Mouse (Mus musculus): ENCODE measurements around the gene Adcy7. TPM values are rescaled to one million over a fixed set of nuclear protein-coding genes. Genes with fewer than 3 reads are reported as not detected.

Gene Adcy7
- polyA plus RNA-seq, 1 experiment from 2014 or later: 2.1 TPM

DNA sequence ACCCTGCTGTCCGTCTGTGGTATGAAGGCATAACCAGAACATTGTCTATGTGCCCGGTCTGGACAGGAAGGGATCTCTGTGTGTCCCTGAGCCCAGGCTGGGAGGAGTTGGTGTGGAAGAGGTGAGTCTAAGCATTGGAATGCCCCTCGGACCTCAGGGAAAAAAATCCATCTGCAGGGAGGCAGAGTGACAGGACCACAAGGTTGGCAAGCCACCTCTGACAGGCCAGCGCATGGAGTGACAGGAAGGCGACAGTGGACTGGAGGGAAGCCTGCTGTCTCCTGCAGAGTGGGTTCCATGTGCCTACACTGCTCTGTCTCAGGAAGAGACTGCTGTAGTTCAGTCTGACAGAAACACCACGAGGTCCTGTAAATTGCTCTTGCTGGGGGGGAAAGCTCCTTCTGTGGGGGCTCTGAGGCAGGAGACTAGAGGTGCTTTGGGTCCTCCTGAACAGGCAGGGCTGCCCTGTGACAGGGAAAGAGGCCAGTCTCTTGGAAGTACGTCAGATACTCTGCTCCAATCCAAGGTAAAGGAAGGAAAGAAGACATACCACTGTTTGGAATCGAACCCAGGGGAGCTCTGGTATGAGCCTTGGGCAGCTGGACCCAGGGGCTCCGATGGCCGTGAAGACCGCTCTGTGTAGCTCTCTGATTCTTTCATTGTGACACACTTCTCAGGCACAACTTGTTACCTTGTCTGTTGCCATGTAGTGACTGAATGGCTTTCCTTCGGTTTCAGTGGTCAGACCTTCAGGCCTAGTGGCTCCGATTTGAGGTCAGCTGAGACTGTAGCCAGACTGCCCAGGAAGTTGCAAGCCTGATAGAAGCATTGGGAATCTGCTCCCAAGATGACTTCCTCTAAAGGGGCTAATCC lies 11.3 kb downstream of the Adcy7 start:
- H3K9ac ChIP-seq (ENCODE audit: low read length): no peak overlapping the region
- no peaks in the 10 kb centered on the region for H3K27me3 ChIP-seq (ENCODE audit: control insufficient read depth, insufficient read depth, low read length)
- no peaks in the 10 kb centered on the region for H3K9me3 ChIP-seq (ENCODE audit: control insufficient read depth, low read length)
- 89% methylated on average over 13 of the region's 13 CpGs for WGBS
- no peaks in the 10 kb centered on the region for H3K36me3 ChIP-seq (ENCODE audit: control insufficient read depth, insufficient read depth, low read length)
- H3K4me3 ChIP-seq (ENCODE audit: low read depth, low read length): no peak overlapping the region
- DNase-seq (ENCODE audit: low spot score, missing footprints): peak; percentile 82
- ATAC-seq (ENCODE audit: low FRiP score): no peak
- no peaks in the 10 kb centered on the region for H3K4me1 ChIP-seq (ENCODE audit: control insufficient read depth, insufficient read depth, low read length)
- no peak overlapping the region for H3K27ac ChIP-seq (ENCODE audit: low read depth, low read length)
- H3K4me2 ChIP-seq: no peak overlapping the region

DNA sequence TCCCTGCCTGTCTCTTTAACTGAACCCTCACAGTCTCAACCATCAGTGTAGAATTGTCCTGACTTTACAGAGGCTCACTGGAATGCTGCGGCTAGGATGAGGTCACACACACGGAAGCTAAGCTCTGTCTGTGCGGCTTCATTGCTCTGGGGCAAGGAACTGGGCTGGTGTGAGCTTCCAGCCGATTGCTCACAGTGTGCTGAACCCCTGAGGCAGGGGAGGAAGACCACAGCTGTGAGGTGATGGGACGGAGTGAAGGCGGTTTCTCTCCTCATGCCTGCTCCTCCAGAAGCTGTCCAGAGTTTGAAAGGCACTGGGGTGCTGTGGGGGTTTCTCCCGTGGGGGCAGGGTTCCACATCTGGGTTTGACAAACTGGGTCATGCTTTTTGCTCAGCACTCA lies 12.5 kb downstream of the Adcy7 start:
- 64% methylated on average over 7 of the region's 7 CpGs for WGBS
- Histone ChIP-seq H3K4me3 (ENCODE audit: low read depth, low read length) (no peak overlapping the region), H3K9ac (ENCODE audit: low read length) (no peak overlapping the region), H3K4me1 (ENCODE audit: control insufficient read depth, insufficient read depth, low read length) (no peaks in the 10 kb centered on the region), H3K9me3 (ENCODE audit: control insufficient read depth, low read length) (no peaks in the 10 kb centered on the region), H3K27ac (ENCODE audit: low read depth, low read length) (no peak overlapping the region), H3K4me2 (no peak overlapping the region), H3K27me3 (ENCODE audit: control insufficient read depth, insufficient read depth, low read length) (no peaks in the 10 kb centered on the region), H3K36me3 (ENCODE audit: control insufficient read depth, insufficient read depth, low read length) (no peaks in the 10 kb centered on the region)
- no peak for ATAC-seq (ENCODE audit: low FRiP score)
- DNase-seq (ENCODE audit: low spot score, missing footprints): no peak

DNA sequence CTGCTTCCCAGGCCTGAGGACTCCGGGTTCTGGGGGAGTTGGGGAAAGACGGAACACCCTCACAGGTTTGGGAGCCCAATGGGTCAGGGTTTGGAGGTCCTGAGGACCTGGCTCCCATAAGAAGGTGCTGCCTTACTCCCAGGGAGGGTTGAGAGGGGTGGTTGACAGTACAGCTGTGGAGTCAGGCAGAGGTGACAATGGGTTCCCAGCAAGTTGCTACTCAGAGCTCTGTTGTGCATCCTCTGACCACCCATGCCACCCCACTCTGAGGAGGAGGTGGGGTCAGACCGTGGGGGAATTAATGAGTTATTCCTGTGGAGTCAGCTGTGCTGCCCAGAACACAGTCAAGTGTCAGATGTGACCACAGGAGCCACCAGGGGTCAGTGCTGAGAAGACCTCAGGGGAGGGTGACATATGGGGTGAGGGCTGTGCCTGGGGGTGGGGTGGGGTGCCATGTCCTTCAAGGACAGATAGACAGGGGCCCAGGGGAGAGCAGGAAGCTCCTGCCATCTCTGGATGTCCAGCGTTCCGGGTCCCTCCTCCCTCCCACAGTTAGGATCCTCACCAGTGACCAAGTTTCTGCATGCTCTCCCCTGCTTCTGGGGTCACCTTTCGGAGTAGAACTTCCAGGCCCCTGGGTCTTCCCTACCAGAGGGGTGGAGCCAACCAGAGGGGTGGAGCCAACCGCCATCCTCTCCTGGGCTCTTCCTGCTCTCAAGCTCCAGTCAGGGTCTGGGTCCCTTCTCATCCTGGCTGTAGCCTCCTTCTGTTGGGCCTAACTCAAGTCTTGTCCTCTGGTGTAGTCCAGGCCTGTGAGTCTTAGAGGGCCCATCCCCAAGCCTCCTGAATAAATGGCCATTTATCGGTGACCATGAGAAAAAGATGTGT lies 13.5 kb downstream of the Adcy7 start:
- H3K36me3 ChIP-seq (ENCODE audit: control insufficient read depth, insufficient read depth, low read length): no peaks in the 10 kb centered on the region
- H3K4me1 ChIP-seq (ENCODE audit: control insufficient read depth, insufficient read depth, low read length): no peaks in the 10 kb centered on the region
- no peak overlapping the region for H3K4me3 ChIP-seq (ENCODE audit: low read depth, low read length)
- no peaks in the 10 kb centered on the region for H3K27me3 ChIP-seq (ENCODE audit: control insufficient read depth, insufficient read depth, low read length)
- H3K27ac ChIP-seq (ENCODE audit: low read depth, low read length): no peak overlapping the region
- ATAC-seq (ENCODE audit: low FRiP score) (no peak), DNase-seq (ENCODE audit: low spot score, missing footprints) (no peak)
- no peak overlapping the region for H3K4me2 ChIP-seq
- H3K9ac ChIP-seq (ENCODE audit: low read length): no peak overlapping the region
- H3K9me3 ChIP-seq (ENCODE audit: control insufficient read depth, low read length): no peaks in the 10 kb centered on the region
- 80% methylated on average over 8 of the region's 8 CpGs for WGBS

DNA sequence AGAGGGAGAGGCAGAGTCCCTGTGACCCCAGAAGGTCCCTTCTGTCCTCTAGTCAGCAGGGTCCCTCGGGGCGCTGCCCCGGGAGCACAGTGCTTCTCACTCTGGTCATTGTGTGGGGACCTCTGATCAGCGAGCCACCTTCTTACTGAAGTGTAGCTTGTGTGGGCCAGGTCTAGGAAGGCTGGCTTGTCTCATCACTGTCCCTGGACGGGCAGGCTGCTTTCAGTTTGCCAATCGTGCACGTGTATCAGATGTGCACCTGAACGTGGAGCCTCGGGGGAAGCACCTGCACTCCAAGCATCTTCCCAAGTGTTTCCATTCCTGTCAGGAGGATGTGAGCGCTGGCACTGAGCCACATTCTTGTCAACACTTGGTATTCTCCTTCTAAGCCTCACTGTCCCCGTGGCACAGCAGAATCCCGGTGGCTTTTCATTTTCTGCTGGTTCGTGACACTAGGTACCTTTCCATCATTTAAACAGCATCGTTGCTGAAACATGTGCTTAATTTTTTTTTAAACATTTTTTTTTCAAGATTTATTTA lies 14.3 kb downstream of the Adcy7 start:
- H3K9ac ChIP-seq (ENCODE audit: low read length): no peak overlapping the region
- H3K27me3 ChIP-seq (ENCODE audit: control insufficient read depth, insufficient read depth, low read length): no peaks in the 10 kb centered on the region
- WGBS: 90% methylated on average over 14 of the region's 14 CpGs
- H3K4me2 ChIP-seq: no peak overlapping the region
- DNase-seq (ENCODE audit: low spot score, missing footprints) (no peak), ATAC-seq (ENCODE audit: low FRiP score) (no peak)
- no peaks in the 10 kb centered on the region for H3K4me1 ChIP-seq (ENCODE audit: control insufficient read depth, insufficient read depth, low read length)
- no peaks in the 10 kb centered on the region for H3K9me3 ChIP-seq (ENCODE audit: control insufficient read depth, low read length)
- H3K27ac ChIP-seq (ENCODE audit: low read depth, low read length): no peak overlapping the region
- no peak overlapping the region for H3K4me3 ChIP-seq (ENCODE audit: low read depth, low read length)
- no peaks in the 10 kb centered on the region for H3K36me3 ChIP-seq (ENCODE audit: control insufficient read depth, insufficient read depth, low read length)

DNA sequence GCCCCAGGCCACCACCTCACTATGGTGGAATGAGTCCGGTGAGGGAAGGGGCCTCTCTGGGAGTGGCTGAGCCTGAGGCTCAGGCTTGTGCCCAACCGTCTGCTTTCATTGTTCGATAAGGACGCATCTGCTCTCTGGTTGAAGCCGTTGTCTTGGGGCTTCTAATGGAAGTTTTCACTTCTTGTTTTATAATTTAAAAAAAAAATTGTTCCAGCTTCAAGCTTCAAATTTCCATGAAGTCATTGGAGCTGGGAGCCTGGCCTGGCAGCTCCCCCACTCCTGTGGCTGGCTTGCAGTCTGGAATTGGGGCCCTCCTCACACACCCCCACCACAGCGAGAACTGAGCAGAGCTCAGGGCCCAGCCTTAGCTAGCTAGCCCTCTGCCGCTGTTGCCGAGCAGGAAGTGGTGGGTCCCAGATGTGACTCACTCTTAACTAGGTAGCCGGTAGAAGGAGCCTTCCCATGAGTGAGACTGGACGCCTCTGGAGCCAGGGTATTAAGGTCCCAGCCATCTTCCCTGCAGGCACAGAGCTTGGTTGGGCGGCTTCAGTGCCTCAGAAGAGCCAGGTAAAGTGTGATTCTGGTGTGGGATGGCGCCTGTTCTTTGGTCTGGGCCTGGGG lies 16.5 kb downstream of the Adcy7 start:
- H3K9ac ChIP-seq (ENCODE audit: low read length): no peak overlapping the region
- DNase-seq (ENCODE audit: low spot score, missing footprints): no peak
- H3K4me3 ChIP-seq (ENCODE audit: low read depth, low read length): no peak overlapping the region
- H3K9me3 ChIP-seq (ENCODE audit: control insufficient read depth, low read length): no peaks in the 10 kb centered on the region
- no peaks in the 10 kb centered on the region for H3K36me3 ChIP-seq (ENCODE audit: control insufficient read depth, insufficient read depth, low read length)
- no peak overlapping the region for H3K27ac ChIP-seq (ENCODE audit: low read depth, low read length)
- 74% methylated on average over 12 of the region's 12 CpGs for WGBS
- H3K4me2 ChIP-seq: no peak overlapping the region
- no peak for ATAC-seq (ENCODE audit: low FRiP score)
- no peaks in the 10 kb centered on the region for H3K27me3 ChIP-seq (ENCODE audit: control insufficient read depth, insufficient read depth, low read length)
- H3K4me1 ChIP-seq (ENCODE audit: control insufficient read depth, insufficient read depth, low read length): no peaks in the 10 kb centered on the region

DNA sequence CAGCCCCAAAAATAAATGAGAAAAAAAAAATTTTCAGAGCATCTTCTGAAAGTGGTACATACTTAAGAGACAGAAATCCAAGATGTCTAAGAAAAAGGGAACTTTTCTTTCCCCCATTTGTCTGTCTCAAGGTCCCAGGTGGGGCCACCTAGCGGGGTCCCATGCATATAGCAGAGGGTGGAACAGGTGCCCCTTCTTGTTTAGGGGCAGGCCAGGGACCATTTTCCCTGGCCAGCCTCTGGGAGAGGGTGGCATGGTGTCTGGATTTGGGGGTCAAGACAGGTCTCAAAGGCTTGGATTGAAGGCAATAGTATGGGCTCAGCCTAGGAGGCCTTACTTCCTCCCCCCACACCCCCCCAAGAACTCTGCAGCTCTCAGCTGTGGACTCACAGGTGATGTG lies 17.7 kb downstream of the Adcy7 start:
- no peak overlapping the region for H3K9ac ChIP-seq (ENCODE audit: low read length)
- DNase-seq (ENCODE audit: low spot score, missing footprints) (no peak), ATAC-seq (ENCODE audit: low FRiP score) (no peak)
- no peaks in the 10 kb centered on the region for H3K36me3 ChIP-seq (ENCODE audit: control insufficient read depth, insufficient read depth, low read length)
- H3K27ac ChIP-seq (ENCODE audit: low read depth, low read length): no peak overlapping the region
- H3K4me3 ChIP-seq (ENCODE audit: low read depth, low read length): no peak overlapping the region
- no peak overlapping the region for H3K4me2 ChIP-seq
- no peaks in the 10 kb centered on the region for H3K9me3 ChIP-seq (ENCODE audit: control insufficient read depth, low read length)
- H3K4me1 ChIP-seq (ENCODE audit: control insufficient read depth, insufficient read depth, low read length): no peaks in the 10 kb centered on the region
- WGBS: 68% methylated on average over 1 of the region's 1 CpGs
- no peaks in the 10 kb centered on the region for H3K27me3 ChIP-seq (ENCODE audit: control insufficient read depth, insufficient read depth, low read length)

DNA sequence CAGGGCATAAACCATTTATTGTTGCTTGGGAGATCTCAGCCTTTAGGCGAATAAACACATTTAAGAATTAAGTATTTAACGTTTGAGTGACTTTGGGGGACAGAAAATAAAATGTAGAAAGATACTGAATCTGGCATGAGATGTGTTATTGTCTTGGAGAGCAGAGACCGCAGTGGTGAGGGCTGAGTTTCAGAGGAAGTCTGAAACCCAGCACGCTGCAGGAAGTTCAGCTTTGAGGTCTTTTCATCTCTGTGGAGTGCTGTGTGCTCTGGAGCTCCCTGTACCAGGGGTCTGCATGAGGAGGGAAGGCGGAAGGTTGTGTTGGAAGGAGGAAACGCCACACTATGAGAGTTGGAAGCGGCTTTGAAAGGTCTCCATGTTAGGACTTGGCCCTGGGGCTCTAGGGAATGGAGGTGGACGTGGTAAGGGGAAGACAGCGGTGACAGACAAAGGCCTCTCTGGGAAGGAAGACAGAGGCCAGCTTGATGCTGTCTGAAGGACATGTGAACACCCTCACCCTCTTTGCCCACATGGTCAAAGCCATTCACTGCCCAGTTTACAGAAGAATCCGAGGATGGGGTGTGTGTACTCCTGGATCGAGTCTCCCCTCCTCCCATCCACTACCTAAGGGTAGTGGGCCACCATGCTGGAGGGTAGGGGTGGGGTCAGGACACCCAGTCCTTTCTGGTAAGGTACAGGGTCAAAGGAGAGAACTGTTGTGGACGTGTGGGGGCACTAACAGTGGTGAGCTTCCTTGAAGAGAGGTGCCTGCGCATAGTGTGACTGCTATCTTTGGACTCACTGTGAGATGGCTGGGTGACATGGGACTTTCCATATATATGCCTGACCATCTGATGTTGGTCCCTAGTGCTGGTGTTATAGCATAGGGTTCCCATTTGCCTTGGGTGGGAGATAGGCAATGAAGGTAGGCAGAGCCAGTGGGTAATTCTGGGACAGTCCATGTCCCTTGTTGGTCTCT lies 18.4 kb downstream of the Adcy7 start:
- Histone ChIP-seq H3K4me1 (ENCODE audit: control insufficient read depth, insufficient read depth, low read length) (no peaks in the 10 kb centered on the region), H3K9ac (ENCODE audit: low read length) (no peak overlapping the region), H3K27me3 (ENCODE audit: control insufficient read depth, insufficient read depth, low read length) (no peaks in the 10 kb centered on the region), H3K36me3 (ENCODE audit: control insufficient read depth, insufficient read depth, low read length) (no peaks in the 10 kb centered on the region), H3K4me2 (no peak overlapping the region), H3K9me3 (ENCODE audit: control insufficient read depth, low read length) (no peaks in the 10 kb centered on the region), H3K27ac (ENCODE audit: low read depth, low read length) (no peak overlapping the region), H3K4me3 (ENCODE audit: low read depth, low read length) (no peak overlapping the region)
- 87% methylated on average over 13 of the region's 13 CpGs for WGBS
- DNase-seq (ENCODE audit: low spot score, missing footprints) (no peak), ATAC-seq (ENCODE audit: low FRiP score) (no peak)

DNA sequence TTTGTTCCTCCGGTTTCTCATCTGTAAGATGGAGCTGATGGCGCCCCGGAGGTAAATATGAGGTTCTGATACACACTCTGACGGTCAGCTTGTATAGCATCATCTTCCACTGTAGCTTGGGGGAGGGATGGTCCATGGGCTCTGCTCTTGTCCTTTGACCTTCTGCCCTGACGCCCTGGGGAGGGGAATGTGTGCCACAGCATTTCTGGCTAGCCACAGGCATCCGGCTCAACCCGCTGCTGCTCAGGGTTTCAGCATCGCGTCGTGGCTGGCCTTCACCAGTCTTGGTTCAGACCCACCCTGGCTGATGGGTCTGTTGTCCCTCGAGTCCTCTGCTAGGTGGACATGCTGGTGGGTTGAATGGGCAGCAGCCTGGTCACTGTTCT lies 19.1 kb downstream of the Adcy7 start:
- Histone ChIP-seq H3K4me3 (ENCODE audit: low read depth, low read length) (no peak overlapping the region), H3K9ac (ENCODE audit: low read length) (no peak overlapping the region), H3K27ac (ENCODE audit: low read depth, low read length) (no peak overlapping the region), H3K36me3 (ENCODE audit: control insufficient read depth, insufficient read depth, low read length) (no peaks in the 10 kb centered on the region), H3K27me3 (ENCODE audit: control insufficient read depth, insufficient read depth, low read length) (no peaks in the 10 kb centered on the region), H3K4me1 (ENCODE audit: control insufficient read depth, insufficient read depth, low read length) (no peaks in the 10 kb centered on the region), H3K9me3 (ENCODE audit: control insufficient read depth, low read length) (no peaks in the 10 kb centered on the region), H3K4me2 (no peak overlapping the region)
- no peak for DNase-seq (ENCODE audit: low spot score, missing footprints)
- WGBS: 88% methylated on average over 11 of the region's 11 CpGs
- no peak for ATAC-seq (ENCODE audit: low FRiP score)
